Mouse (Mus musculus) T-helper 17 cell (primary cell): ENCODE measurements at regions not wholly inside any gene's neighbourhood (a gene's known extent, or its start where the extent isn't known, plus 50 kb on each side); places are given as distances from the start of the nearest gene placed in this dataset.

Experiments
- in situ Hi-C, 2 experiments: fragments of 300-600 bp; cut with MboI, MseI; formaldehyde crosslinking; loops; 1 replicate in 1 of 2; 2 replicates in 1 of 2; pipeline ENCODE4 v1.15.1; 2025; ENCODE audit warnings: high pct_unique_total_duplicates in 2 of 2

- in situ Hi-C loops = no loop called here
Measured at GRCm38 (mm10) chr4:89008561-89008960, 128.4 kb upstream of the Mtap start.

GRCm38 (mm10) chr4:89001470-89001869 is 121.5 kb upstream of the Ifne start:
- in situ Hi-C loops = loop anchor here in 1 of 2 experiments (5.0 kb wide), 1 partner anchor 124 kb away; no protein-coding TSS in a partner anchor

DNA sequence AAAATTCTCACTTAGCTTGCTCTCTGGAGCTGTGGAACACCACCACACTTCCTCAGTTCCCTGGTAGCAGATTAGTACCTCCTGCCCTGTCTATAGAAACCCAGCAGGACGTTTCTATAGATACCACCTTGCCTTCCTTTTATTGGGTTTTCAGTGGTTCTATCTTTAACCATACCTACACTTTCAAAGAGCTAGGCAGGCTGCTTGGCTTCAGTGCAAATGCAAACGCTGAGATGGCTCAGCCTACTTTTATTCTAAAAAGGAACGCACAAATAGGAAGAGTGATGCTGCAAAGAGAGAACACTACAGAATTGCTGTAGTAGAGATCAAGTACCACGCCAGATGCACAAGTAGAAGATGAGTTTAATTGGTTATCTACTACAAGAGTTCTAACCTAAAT is 120.9 kb upstream of the Ifne start:
- in situ Hi-C loops = loop anchor here in 1 of 2 experiments (5.0 kb wide), 1 partner anchor 124 kb away; no protein-coding TSS in a partner anchor

DNA sequence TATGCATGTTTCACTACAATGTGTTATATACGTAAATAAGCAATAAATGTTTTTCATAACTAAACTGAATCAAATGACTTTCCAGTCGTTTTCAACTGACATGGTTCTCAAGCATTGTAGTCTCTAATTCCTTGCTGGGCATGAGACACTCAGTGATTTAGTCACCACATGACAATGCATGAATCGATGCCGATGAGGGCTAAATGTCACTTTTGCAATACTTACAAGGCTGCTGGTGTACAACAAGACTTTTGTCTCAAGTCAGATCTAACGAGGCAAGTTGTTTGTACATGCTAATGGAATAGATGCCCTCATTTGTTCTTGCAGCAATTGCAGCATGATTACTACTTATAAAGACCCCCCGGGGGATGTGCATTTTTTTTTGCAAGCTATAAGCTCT is 120.2 kb upstream of the Ifne start:
- in situ Hi-C loops = loop anchor here in 1 of 2 experiments (5.0 kb wide), 1 partner anchor 123 kb away; no protein-coding TSS in a partner anchor

GRCm38 (mm10) chr4:88998286-88998685 is 118.3 kb upstream of the Ifne start:
- in situ Hi-C loops = loop anchor here (5.0 kb wide), 2 partner anchors 39 to 49 kb away; no protein-coding TSS in a partner anchor

- in situ Hi-C loops = loop anchor here (5.0 kb wide), 2 partner anchors 42 to 52 kb away; no protein-coding TSS in a partner anchor
Measured at GRCm38 (mm10) chr4:88995129-88995919, 115.3 kb upstream of the Ifne start.

DNA sequence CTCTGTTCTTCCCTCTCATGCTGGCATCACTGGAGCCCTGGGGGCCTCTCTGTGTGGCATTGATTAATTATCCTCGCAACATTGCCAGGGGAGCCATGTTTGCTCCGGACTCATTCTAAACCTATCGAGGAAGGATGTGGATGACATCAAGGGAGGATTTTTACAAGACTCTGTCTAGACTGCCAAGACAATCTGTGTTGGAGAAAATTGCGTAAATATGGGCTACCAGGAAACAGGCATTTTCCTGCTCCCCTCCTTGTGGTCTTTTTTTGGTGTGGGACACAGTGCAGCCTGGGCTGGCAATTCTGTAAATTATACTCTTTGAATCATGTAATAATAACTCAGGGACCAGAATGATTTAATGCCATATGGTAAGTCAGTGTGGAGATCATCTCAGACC is 114.5 kb upstream of the Ifne start:
- in situ Hi-C loops = no loop called here

DNA sequence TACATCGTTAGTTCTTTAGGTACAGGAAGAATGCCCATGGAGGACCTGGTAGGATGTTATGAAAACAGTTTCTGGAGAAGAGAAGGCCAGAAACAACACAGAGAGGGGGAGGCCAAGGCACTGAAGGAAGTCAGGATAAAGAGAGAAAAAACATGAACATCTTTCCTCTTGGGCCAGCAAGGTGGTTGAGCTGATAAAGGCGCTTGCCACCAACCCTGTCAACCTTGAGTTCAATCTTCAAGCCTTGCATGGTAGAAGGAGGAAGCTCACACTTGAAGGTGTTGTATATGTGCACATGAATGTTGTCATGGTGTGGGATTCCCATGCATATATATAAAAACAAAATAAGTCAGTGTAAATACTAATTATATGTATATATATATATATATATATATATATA is 112.5 kb upstream of the Ifne start:
- in situ Hi-C loops = no loop called here

- in situ Hi-C loops = loop anchor here in 1 of 2 experiments (10.0 kb wide), 1 partner anchor 1006 kb away; no protein-coding TSS in a partner anchor
Measured at GRCm38 (mm10) chr4:88988363-88988762, 108.4 kb upstream of the Ifne start.

DNA sequence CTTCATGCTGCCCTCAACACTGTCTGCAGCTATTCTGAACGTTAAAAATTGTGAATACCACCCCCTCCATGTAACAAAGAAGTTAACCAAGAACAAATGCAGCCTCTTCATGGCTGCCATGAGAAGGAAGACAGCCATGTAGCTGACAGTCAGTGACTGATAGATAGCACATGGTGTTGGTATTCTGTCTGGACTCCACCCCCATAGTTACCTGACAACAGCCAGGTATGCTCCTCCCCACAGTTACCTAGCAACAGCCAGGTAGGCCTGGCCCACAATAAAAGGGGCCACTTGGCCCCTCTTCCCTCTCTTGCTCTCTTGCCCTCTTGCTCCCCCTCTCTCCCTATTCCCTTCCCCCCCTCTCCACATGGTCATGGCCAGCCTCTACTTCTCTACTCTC is 107.1 kb upstream of the Ifne start:
- in situ Hi-C loops = loop anchor here in 1 of 2 experiments (10.0 kb wide), 1 partner anchor 1008 kb away; no protein-coding TSS in a partner anchor

GRCm38 (mm10) chr4:88982457-88982856 is 102.5 kb upstream of the Ifne start:
- in situ Hi-C loops = loop anchor here in 1 of 2 experiments (10.0 kb wide), 1 partner anchor 1012 kb away; no protein-coding TSS in a partner anchor

DNA sequence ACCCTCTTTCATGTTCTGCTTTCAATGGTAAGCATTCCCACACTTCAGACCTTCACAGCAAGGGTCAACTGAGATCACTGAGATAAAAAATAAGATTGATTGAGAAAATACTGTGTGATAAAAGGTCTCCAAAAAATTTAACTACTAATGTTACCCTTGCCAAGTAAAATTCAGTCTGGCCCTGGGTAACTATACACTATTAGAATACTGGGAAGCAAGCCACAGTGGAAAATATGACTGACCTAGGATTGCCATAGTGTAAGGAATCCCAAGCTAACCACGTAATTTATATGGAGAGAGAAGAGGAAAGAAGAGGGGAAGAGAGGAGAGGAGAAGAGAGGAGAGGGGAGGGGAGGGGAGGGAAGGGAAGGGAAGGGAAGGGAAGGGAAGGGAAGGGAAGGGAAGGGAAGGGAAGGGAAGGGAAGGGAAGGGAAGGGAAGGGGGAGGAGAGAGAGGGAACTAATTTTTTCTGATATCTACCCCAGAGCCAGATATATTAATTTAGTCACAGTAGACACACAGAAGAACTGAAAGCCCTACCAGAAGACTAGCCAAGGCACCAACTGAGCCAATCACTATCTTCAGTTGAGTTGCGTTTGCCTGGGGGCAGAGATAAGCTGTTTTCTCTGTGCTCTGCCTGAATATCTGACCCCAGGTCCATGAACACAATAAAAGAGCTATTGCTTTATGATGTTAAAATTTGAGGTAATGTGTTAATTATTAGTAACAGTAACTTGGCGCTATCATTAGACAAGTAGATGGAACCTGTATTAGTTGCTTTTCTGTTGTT is 97.3 kb upstream of the Ifne start:
- in situ Hi-C loops = no loop called here

- in situ Hi-C loops = no loop called here
Measured at GRCm38 (mm10) chr4:88974535-88974934, 94.5 kb upstream of the Ifne start.

DNA sequence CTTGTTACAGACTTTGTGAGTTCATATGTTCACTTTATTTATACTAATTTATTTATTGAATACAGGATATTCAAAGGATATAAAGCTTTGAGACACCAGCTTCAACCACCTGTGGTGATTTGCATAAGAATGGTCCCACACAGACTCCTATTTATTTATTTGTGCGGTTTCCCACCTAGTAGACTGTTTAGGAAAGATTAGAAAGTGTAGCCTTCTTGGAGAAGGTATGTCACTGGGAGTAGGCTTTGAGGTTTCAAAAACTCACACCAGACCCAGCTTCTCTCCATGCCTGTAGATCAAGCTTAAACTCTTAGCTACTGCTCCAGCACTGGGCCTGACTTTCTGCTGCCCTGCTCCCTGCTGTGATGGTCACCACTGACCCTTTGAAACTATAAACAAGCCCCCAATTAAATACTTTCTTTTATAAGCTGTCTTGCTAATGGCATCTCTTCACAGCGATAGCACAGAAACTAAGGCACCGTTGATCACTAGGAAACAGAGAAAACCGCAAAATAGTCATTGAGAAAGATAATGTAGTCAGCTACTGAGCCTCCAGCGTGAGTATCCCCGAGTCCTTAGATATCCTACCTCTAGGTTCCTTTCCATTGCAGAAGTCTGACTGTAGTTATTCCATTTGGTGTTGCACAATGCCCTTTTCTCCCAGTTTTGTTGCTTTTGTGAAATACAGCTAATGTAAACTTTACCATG is 89.3 kb upstream of the Ifne start:
- in situ Hi-C loops = no loop called here

GRCm38 (mm10) chr4:88959621-88960020 is 79.6 kb upstream of the Ifne start:
- in situ Hi-C loops = no loop called here

DNA sequence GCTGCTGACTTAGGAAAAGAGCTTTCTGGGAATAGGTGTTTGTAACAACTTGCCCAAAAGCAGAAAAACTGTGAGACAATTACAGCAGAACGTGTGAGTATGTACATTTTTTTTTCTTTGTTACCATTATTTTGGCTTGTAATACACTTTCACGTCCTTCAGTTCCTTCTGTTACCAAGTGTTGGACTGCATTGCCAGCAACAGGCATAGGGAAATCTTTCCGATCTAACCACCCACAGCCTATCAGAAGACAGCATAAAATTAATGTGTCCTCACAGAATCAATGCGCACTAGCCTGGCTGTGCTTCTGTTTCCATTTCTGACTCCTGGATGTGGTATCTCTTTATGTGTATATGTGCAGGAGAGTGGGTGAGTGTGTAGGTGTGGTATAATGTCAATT is 76.6 kb upstream of the Ifne start:
- in situ Hi-C loops = no loop called here

DNA sequence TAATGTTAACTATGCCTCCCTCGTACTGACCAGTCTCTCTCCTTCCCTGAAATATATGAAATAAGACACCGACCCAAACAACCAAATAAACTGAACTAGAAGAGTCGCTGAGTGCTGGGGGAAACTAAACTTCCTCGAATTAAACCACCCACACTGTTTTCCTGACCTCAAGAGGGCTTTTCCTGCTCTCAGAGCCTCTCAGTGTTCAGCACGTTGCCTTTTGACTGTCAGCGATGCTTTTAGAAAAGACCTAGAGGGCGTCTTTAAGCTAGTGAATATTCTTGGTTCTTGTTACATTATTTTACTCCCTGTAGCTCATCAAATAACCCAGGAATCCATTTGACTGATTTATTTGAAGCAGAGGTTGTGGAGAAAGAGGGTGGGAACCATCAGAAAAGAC is 76.2 kb upstream of the Ifne start:
- in situ Hi-C loops = no loop called here

- in situ Hi-C loops = no loop called here
Measured at GRCm38 (mm10) chr4:88955571-88955970, 75.6 kb upstream of the Ifne start.

- in situ Hi-C loops = no loop called here
Measured at GRCm38 (mm10) chr4:88954045-88954444, 74.0 kb upstream of the Ifne start.

GRCm38 (mm10) chr4:88951034-88951336 is 71.0 kb upstream of the Ifne start:
- in situ Hi-C loops = no loop called here

DNA sequence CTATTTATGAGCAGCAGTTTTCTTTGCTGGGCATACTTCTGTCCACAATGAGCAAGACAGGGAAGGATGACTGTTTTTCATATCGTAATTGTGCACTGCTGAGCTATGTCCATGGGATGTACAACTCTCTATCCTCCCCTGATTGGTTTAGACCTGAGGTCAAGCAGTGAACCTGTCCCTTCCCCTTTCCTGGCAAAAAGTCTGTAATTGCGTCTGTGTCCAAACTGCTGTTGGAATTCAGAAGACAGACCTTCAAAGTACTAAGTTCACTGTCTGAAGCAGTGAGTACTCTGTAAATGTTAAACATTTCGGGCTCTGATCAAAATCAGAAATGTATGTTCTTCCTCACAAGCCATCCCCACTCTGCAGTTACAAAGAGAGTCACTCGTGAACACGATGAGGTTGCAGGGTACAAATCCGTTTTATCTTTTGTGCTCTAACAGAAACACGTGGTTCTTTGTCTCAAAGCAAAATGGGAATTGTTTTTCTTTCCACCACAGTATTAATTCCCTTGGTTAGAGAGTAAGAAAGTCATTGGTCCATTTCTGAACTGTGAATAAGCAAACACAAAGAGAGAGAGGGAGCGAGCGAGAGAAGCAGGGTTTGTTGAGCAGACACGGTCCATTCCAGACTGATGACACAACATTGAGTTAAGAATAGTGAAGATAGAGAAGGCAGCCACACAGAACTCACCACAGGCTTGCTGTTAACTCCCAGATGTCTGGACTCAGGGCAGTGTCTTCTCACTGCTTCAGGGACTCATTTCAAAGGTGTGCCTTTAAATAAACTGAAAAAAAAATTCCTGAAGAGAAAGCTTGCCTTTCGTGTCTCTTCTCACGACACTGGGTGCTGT is 70.4 kb upstream of the Ifne start:
- in situ Hi-C loops = no loop called here
